Mouse (Mus musculus): ENCODE data around the gene Grb14.

Grb14 gene

DNA sequence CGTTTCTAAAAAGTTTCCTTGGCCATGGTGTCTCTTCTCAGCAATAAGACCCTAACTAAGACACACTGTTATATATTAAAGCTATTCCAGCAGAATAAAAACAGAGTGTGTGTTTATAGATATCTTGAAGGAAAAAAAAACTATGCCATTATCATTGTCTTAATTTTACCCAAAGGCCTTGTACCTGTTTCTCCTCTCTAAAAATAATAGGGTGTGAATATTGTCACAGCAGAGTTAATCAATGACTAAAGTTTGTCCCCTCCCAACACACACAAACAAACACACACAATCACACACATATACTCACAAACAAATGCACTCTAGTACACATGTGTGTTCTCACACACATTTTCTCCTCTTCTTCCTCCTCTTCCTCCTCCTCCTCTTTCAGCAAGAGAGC, at the start of gene Grb14:
Gene Grb14 (minus strand): TSS at position 101 of the 400 bp plus-strand sequence.
- no peak for DNase-seq (ENCODE audit: low read depth, low spot score)

DNA sequence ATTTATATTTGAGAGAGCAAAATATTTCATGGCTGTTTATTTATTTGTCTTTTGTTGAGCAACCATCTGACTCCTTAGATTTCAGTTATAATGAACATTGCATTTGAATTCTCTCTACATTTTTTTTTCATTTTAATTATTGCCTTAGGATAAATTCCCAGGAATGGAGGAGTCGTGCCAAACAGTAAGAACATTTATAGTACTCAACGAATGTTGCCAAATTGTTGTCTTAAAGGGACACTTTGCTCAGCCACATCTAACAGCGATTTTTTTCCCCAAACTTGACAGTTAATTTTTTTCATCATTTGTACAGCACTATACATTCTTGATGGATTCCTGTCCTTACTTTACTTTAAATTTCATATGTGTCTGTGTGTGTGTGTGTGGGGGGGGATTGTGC, 47.4 kb upstream of the Grb14 start:
- DNase-seq (ENCODE audit: low read depth, low spot score) = no peak

DNA sequence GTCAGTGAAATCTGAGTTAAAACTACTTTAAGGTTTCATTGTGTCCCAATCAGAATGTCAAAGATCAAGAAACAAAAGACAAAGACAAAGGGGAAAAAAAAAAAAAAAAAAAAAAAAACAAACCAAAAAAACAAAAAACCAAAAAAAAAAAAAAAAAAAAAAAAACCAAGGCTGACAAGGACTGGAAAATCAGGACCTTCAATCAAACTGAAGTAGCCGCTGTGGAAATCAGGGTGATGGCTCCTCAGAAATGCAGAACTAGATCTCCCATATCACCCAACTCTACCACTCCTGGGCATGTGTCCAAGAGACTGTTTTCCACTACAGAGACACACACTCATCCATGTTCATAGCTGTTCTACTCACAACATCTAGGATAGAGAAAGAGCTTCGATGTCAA, 29.0 kb upstream of the Grb14 start:
- no peak for DNase-seq (ENCODE audit: low read depth, low spot score)

DNA sequence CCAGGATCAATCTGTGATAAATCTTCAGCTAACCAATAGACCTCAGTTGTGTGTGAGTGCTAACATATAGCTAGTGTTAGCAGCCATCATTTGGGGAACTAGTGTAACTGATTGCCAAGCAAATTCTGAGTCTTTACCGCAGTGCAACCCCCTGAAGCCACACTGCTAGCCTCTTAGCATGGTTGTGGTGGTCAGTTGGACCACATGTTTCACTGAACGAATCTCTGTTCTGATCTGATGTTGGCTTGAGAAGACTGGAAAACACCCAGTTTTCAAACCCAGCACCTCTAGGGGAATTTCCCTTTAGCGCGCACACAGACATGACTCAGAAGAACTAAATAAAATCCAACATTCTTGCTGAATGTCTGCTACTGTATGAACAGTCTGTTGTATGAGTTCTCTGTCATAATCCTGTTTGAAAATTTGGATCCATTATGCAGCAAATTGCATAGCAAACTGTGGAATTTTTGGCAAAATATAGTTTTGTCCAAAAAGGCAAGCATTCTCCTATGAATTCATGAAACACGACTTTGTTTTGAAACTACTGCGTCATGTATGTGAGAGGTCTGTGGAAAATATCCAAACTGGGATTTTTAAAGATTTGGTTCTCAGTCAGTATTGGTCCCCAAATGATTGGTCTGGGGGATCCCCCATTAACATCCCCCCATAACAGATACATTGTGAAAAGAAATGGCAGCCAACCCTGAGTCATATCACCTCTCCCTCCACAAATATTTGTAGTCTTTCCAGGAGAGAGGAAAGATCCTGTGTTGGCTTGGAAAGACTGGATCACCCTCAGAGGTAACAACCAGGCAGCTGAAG, 27.6 kb upstream of the Grb14 start:
- DNase-seq (ENCODE audit: low read depth, low spot score) = no peak

DNA sequence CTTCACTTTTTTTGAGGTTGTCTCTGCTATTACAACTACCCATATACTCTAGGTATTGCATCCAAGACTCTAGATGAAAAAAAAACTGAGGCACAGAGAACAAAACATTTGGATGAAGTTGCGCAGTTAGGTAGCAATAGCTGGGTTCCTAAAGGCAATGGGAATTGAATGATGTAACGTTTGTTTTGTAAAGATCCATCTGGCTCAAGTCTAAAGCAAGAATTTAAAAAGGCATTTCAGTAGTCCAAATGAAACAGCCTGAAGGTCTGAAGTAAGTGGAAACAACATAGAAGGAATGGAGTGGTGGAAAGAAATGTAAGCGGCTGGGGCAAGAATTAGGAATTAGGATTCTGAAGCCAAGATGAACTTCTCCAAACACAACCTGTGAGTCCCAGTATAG, 26.0 kb upstream of the Grb14 start:
- DNase-seq (ENCODE audit: low read depth, low spot score) = no peak

DNA sequence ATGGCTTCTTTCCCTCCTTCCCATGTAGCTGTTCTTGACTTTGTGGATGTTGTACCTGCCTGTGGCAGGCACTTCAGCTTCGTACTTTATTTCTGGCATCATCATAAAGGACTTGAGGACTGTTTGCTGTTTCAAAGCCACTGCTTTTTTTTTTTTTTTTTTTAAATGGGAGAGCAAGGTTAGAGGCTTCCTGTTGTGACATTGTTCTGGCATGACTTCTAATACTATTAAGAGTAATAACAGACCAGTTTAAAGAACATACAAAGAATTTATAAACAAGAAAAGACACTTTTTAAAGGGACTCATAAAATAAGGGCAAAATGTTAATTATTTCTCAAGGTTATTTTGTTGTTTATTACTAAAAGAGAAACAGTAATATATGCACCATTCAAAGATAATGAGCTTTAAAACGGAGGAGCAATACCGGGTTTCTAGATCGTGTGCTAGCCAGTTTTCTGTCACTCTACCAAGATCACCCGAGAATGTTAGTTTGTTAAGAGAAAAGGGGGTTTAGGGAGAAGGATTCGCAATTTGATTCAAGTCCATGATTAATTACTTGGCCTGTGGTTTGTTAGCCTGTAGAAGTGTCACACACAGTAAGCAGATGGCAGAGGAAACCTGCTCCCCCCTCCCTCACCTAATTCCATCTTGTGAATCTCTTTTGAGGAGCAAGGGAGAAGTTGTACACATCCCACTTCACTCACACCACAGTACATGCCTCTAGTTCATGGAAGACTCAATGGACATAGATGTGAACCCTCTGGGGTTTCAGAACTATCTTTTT, 23.6 kb upstream of the Grb14 start:
- no peak for DNase-seq (ENCODE audit: low read depth, low spot score)

DNA sequence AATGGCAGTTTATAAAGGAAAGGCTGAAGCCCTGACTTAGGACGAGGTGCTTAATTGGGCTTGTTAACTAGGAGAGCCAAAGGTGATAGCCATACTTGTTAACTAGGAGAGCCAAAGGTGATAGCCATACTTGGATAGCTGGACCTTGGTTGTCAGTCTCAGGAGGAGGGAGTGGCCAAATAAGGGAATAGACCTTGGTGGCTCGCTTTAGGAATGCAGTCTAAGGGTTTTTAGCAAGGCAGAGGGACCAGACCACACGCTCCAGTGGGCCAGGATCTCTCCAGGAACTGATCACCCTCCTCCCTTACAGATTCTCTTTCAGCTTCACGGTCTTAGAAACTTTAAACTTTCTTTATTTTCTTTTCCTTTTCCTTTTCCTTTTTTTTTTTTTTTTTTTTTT, 13.4 kb upstream of the Grb14 start:
- DNase-seq (ENCODE audit: low read depth, low spot score) = no peak

DNA sequence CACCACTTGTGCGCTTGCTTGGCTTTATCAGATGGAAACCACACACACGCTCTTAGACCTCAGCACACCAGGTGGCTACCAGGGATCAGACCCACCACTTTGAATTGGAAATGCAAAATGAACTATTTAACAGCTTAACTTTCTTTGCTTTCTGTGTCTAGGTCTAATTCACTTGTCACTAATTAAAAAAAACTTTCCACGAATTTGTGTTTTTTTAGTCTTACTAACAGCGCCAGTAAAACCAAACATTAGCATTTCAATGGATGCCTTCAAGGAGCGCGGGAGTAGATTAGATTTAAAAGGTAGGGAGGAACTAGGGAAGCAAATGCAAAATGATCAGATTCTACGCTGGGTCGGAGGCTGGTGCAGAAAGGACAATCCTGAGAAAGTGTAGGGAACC, 12.8 kb upstream of the Grb14 start:
- no peak for DNase-seq (ENCODE audit: low read depth, low spot score)

DNA sequence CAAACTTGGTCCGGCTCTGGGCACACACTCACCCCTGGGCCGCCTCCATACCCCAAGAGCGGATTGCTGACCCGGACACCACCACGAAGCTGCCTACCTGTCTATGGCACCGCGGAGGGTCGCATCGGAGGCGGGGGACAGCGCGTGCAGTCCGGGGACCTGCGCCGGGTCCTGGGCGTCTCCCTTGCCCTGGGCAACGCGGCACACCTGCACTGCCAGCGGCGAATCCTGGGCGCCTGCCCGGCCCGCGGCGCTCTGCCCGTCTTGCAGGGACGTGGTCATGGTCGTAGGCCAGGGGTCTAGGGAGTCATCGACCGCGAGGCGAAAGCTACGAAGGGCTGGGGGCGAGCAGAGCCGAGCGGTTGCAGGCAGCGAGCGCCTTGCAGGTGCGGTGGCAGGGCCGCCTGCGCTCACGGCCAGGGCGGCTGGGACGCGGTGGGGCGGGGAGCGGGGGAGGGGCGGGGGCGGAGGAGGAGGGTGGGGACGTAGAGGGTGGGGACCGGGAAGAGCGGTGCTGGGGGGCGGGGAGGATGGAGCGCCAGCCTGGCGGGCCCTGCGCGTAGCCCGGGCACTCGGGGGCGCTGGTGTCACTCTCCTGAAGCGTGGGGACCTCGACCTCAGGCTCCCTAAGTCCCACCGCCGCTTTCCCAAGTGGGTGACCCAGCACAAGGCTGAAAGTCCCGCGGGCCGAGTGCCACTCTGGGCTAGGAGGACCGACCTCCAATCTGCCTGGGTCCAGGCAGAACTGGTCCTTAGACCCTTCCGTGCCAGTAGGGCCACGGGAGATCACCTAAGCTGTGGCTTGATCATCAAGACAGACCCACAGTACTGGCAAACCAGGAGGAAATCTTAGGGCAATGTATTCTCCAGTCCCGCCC, 2.2 kb downstream of the Grb14 start:
- DNase-seq (ENCODE audit: low read depth, low spot score) = peak; percentile 35

DNA sequence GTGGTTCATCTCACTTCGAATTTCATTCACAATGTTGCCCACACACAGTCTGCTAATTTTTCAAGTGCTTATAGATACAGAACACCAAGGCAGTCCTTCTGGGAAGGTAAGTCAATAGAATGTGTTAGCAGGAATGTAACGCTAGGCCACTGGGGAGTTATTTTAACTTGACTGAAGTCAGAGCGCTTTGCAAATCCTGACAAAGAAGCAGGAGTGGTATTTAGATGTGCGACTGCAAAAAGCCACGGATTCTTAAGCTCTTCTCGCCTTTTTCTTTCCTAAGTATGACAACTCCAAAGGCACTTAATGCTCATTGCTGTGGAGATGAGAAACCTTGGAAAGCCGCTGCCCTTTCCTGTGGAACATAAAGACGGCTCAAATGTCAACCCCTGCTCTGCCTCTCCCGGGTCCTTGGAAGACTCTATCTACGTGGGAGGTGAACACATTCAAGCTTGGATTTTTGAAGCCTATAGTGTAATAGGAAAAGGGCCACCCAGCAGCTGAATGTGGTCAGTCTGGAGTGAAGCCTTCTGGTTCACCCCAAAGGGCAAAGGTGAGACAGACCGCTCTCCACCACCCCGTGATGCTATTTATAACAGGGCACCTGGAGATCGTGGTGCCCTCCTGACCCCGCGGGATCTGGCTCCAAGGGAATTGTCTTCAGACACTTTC, 3.0 kb downstream of the Grb14 start:
- DNase-seq (ENCODE audit: low read depth, low spot score) = peak; percentile 27

DNA sequence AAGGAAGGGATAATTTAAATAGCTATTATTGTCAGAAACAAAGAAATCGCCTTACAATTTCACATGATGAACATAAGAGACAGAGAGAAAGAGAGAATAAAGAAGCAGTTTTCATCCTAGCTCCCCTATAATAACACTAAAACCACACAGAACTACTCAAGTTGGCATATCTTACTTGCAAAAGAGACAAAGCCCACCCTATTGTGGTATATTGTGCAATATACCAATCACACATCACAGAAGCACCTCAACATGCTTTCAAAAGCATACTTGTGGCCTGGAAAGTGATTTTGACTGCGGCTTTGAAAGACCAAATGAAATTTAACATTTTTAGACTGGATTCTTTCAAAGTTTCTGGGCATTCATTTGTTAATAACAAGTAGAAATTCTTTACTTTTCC, 7.4 kb downstream of the Grb14 start:
- no peak for DNase-seq (ENCODE audit: low read depth, low spot score)

DNA sequence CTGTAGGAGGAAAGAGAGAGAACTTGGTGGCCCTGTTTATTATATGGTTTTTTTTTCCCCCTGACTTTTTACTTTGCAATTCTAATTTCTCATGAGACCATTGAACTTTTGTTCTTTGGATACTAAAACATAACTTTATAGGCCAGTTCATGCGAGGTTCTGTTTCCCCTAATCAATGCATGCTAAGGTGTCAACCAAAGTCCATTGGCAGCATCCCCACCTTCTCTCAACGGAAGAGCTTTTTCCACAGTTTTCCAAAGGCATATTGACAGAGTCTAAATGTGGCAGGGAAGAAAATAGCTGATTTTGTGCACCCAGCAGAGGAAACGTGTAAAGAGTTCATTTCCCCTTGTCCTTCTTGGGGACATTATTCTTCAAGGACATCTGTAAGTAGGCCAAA, 10.2 kb downstream of the Grb14 start:
- no peak for DNase-seq (ENCODE audit: low read depth, low spot score)

DNA sequence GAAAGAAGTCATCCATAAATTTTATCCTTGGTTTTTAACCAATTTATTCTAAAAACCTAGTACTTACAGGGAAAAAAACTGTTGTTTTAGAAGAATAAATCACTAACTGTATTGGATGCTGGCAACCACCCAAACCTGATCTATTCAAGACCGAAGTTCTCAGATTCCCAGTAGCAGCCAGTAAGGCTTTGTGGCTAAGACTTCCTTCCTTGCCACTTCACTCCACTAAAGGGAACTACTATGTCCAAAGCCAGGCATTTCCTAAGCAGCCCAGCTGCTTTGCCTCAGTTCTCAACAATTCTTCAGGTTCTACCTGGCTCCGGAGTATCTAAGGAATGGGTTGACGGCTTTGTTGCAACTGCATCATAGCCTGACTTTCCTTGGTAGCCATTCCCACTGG, 14.7 kb downstream of the Grb14 start:
- DNase-seq (ENCODE audit: low read depth, low spot score) = no peak

DNA sequence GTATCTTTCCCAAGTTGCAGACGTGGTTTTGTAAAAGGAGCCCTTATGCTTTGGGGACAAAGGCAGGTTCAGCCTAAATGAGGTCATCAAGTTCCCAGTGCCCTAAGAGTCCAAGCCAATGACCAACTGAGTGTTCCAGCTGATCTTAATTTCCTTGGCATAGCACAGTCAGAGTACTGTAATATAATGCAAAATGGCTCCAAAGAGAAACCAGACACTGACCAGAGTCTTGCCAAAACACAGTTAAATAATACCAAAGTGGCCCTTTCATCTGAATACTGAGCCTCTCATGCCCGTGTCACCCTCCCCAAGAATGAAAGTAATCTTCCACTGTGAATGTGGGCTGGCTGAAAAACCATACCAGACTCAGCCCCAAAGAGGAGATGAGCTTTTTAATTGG, 17.4 kb downstream of the Grb14 start:
- DNase-seq (ENCODE audit: low read depth, low spot score) = no peak

DNA sequence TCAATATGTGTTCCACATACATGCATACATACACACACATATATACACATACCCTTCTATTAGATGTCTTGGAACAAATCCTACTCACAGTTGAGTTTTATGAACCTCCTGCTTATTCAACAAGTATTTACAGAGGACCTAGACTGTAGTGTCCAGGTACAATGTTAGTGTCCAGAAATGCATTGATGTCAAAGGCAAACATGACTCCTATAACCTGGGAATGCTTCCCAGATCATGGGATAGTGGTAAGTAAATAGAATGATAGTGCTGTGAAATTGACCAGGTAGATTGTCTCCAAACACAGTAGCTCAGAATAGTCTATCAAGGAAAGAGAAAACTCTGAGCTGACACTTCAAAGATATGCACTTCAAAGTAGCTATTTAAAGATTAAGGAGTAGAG, 19.7 kb downstream of the Grb14 start:
- no peak for DNase-seq (ENCODE audit: low read depth, low spot score)

DNA sequence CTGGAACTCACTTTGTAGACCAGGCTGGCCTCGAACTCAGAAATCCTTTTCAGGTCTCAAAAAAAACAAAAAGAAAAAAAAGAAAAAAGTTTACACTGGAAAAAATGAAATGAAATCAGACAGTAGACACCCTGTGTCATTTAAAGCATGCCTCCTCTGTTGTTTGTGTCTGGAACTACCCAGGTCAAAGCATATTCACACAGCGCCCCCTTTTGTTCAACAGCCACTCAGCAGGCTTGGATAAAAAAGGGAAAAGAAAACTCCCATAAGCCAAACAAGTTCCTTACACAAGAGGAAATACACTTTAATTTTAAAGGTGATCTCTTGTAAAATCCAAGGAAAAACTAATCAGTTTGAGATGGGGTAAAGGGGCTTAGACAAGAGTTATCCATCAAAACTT, 21.4 kb downstream of the Grb14 start:
- DNase-seq (ENCODE audit: low read depth, low spot score) = peak; percentile 12

DNA sequence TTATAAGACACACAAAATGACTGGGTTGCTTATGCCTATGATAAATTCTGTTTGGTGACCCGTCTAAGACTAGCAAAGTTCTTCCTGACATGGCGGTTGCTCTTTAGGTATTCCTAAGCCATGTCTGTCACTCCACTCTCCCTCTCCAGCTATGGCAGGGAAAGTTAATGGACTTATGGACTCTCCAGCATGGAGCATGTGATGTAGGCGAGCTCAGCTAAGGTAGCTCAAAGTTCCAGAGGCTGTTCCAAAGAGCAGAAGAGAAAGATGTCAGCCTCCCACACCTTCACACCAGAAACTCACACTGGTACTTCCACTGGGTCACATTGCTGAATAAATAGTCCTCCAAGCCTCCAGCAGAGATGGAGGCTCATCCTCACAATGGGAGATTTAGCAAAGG, 22.2 kb downstream of the Grb14 start:
- no peak for DNase-seq (ENCODE audit: low read depth, low spot score)

DNA sequence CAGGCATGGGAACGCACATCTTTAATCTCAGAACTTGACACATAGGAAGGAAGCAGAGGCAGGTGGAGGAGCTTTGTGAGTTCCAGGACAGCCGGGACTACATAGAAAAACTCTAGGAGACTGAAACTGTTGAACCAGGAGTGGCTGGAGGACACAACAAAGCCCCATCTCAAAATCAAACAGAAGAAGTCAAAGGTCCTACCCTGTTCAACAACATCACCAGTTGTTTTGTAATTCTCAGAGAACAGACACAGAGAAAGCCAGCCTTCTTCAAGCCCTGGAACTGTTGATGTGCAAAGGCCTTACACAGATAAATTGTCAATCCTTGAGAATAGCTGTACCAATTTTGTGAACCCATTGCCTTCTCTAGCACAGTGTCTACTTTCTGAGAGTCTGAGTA, 29.7 kb downstream of the Grb14 start:
- DNase-seq (ENCODE audit: low read depth, low spot score) = no peak

DNA sequence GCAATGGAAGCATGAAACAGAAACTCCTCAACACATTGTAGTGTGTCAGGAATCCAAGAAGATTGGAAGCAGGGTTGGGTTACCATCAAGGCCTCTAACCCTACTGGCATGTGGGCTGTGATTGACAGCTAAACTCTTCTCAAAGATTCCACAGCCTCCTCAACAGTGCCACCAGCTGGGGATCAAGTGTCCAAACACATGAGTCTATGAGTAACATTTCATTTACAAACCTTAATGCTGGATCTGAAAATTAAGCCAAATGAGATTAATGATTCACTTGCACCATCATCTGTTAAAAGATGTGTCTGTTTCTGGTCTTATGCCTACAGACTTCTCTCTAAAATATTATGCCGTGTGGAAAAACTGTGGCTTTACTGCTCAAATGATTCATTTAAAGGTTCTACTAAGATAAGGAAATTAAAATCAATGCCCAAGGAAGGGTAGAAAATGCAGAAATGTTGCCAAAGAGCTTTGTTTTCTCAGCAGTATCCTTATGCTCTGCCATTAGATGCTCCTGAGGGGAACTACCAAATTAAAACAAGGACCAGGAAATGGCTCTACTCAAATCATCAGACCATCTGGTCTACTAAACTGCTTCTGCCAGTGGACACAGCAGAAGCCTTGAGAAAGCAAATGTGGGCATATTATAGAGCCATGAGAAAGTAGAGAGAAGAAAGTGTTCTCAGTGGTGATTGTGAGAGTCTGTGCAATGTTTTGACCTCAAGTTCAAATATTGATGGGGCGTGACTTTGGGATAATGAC, 35.2 kb downstream of the Grb14 start:
- DNase-seq (ENCODE audit: low read depth, low spot score) = no peak

DNA sequence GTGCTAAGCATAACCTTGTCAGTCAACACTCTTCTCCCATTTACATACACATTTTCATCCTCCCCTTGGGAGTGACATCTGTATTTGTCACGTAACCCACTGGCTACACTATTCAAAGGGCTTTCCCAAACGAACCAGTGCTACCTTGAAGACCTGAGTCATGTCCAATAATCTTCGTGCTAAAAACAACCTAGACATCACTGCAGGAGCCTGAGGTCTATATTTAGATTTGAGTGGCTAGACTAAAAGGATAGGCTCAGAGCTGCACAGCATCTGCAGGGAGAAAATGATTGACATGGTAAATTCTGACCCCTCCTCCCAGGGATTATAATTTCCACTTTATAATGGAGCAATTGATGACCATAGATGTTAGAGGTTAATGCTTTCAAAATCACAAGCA, 37.0 kb downstream of the Grb14 start:
- DNase-seq (ENCODE audit: low read depth, low spot score) = no peak

DNA sequence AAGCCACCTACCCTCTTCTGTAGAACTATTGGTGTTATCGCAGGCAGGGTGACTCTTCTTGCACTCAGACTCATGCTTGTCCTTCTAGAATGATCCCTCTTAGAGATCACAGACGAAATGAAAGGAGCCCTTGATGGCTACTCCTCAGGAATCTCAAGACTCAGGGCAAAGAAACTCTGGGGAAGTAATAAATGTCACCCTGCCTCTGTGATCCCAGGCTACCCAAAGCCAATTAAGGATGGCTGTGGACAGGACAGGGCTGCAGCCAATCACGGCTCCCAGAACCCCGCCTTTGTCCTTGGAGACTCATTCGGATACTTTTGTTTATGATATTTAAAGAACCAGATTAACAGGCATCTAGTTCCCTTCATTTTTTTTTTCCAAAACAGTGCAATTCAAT, 49.2 kb downstream of the Grb14 start:
- DNase-seq (ENCODE audit: low read depth, low spot score) = no peak
